Mouse (Mus musculus) embryo, embryonic 10 days (tissue): Measurements from ENCODE around the gene Gm8298.
A peak's percentile ranks its signal among the peaks of the same experiment; 100 is the strongest.
"Not testable (repeated sequence)": the region's sequence is repeated elsewhere in the genome, so short reads cannot be mapped to it uniquely, and the experiment has no call there.

Experiments used
- DNase-seq: peaks from one replicate; pipeline ENCODE4 v3.0.0-alpha.2; 2015; ENCODE audit warnings: low spot score

Gm8298 gene

GRCm38 (mm10) chr3:59860751-59861150 lies at the start of gene Gm8298:
TSS of gene Gm8298 (plus strand) at chr3:59861051.
- DNase-seq: no peak

DNA sequence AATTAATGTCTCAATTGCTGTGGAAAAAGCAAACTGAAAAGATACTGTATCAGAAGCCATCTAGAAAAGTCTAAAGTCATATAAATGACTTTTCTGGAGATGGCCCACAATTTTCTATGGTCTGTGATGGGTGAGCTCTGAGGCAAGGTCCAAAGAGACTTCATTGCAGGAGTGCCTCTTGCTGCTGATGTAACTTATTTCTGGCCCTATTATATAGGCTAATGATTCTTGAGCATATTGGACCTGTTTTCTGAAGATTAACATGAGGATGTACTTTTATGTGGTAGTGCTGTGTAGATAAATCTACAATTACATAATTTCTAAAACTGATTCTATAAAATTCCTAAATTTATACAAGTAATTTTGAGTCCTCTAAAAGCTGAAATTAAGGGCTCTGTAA lies 47.7 kb upstream of the Gm8298 start:
- no peak for DNase-seq

DNA sequence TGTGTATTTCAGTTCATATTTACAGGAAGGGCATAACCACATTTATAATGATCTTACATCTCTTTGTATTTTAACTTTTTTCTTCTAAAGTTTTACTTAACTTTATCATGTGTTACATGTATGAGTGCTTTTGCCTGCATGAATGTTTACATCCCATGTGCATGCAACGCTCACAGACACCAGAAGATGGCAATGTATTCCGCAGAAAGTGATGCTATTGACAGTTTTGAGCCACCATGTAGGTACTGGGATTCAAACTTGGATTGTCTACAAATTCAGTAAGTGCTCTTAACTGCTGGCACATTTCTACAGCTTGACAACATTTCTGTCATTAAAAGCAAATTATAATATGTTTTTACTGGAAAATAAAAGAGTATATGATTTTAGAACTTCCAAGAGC lies 9.9 kb downstream of the Gm8298 start:
- peak; percentile 70 for DNase-seq

DNA sequence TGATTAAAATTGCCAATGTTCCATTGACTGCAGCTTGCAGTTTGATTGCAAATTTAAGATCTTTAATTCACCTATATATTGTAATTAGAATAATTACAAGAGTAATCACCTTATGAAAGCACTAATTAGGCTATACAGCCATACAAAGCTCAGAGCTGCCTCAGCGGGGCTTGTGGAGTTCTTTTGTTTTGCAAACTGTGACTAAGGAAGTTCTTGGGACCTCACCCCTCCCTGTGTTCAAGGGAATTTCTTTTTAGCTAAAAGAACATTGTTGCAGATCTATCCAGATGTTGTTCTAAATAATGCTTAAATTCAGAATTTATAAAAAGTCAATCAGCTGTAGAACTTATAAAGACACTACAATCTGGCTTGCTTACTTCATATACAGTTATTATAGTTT lies 16.8 kb downstream of the Gm8298 start:
- not testable (repeated sequence) for DNase-seq

DNA sequence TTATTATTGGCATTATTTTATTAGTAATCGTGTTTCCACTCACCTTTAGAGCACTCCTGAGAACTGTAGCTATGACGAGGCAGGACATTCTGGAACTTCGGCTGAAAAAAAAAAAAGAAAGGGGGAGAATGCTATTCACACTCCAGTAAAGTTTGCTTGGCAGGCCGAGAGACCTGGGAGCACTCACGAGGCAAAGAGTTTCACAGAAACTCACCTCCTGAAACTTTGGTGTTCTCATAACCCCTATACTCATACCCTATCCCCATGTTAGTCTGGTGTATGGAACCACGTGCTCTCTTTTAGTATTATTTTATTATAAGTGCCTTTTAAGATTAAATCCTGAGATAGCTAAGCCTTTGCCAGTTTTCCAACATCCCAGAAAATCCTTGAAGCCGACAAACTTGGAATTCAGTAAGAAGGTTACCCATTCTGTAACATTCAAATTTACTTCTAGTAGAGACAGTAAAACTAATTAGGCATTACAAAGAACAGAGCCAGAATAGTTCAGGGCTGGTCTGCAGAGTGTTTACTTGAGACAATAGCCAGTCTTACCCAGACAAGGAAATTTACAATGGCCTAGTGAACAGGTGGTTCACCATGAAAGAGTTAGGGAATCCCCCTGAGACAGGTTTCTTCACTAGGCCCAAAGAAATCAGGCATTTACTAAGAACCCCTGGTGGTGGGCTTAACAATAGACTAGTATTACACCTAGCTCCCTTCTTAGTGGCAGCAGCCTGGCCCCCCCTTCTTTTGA lies 19.1 kb downstream of the Gm8298 start:
- DNase-seq: not testable (repeated sequence)

DNA sequence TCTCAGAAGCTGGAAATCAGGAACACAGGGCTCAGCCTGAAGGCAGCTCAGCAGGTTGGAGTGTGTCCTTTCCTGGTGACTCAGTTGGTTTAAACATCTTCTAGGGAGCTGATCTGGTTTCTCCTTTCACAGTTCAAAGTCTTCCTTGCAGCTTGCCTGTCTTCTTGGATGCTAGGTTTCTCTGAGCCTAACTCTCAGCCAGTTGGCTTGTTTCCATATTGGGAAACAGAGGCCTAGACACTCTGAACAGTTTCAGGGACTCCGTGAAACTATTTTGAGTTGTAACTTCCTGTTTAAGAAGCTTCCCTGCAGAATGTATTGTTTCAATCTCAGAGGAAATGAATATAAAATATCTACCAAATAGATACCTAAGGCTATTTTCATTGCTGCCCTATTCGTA lies 32.4 kb downstream of the Gm8298 start:
- no peak for DNase-seq

- no peak for DNase-seq
These were observed 64.1 kb downstream of the Gm8298 start, which contains the start of gene C130079G13Rik for GRCm38 (mm10) chr3:59924914-59925313. TSS of gene C130079G13Rik (plus strand) at chr3:59925214.
